Mouse (Mus musculus) midbrain, postnatal 0 days (tissue): Measurements from ENCODE around the gene Fbxl19. TPM values are rescaled to one million over a fixed set of nuclear protein-coding genes. Genes with fewer than 3 reads are reported as not detected.

Experiments used
- ATAC-seq: fragments of 200-750 bp; cut with Nextera tagmentation; 2 replicates; pipeline ENCODE4 v1.8.0; 2017; ENCODE audit warnings: moderate number of reproducible peaks, mild to moderate bottlenecking, moderate TSS enrichment, moderate library complexity; ENCODE audit not compliant: low FRiP score
- DNase-seq: peaks from one replicate; pipeline ENCODE4 v3.0.0-alpha.2; 2015; ENCODE audit warnings: low spot score
- H3K27ac ChIP-seq: fragments of 300-500 bp; sonication (generic); 2 replicates; pipeline ENCODE4 v1.5.1; 2014; ENCODE audit warnings: low read depth, mild to moderate bottlenecking, low read length, mixed read lengths
- H3K27me3 ChIP-seq: fragments of 300-500 bp; sonication (generic); 2 replicates; pipeline ENCODE4 v1.6.1; 2014; ENCODE audit warnings: low read length, control low read depth, mixed read lengths; ENCODE audit not compliant: insufficient read depth
- H3K36me3 ChIP-seq: fragments of 300-500 bp; sonication (generic); 2 replicates; pipeline ENCODE4 v1.6.1; 2014; ENCODE audit warnings: low read length, control low read depth, mixed read lengths; ENCODE audit not compliant: insufficient read depth
- H3K4me1 ChIP-seq: fragments of 300-500 bp; sonication (generic); 2 replicates; pipeline ENCODE4 v1.6.1; 2014; ENCODE audit warnings: mild to moderate bottlenecking, control low read depth, antibody characterized with exemption, low read length, mixed read lengths; ENCODE audit not compliant: insufficient read depth
- H3K4me2 ChIP-seq: fragments of 300-500 bp; sonication (generic); 2 replicates; pipeline ENCODE4 v1.6.1; 2014; ENCODE audit warnings: low read depth, mild to moderate bottlenecking, low read length, mixed read lengths; ENCODE audit not compliant: poor library complexity, severe bottlenecking
- H3K4me3 ChIP-seq: fragments of 300-500 bp; sonication (generic); 2 replicates; pipeline ENCODE4 v1.5.1; 2014; ENCODE audit warnings: low read depth, mild to moderate bottlenecking, low read length, moderate library complexity
- H3K9ac ChIP-seq: fragments of 300-500 bp; sonication (generic); replicated peaks from 2 replicates; pipeline ENCODE4 v1.6.1; 2014; ENCODE audit warnings: mild to moderate bottlenecking, low read length, moderate library complexity, mixed read lengths; ENCODE audit not compliant: poor library complexity, severe bottlenecking
- H3K9me3 ChIP-seq: fragments of 300-500 bp; sonication (generic); 2 replicates; pipeline ENCODE4 v1.6.1; 2016; ENCODE audit warnings: low read length, control low read depth
- CTCF ChIP-seq: IDR thresholded peaks from 2 replicates; pipeline ENCODE4 v1.5.1; 2016; ENCODE audit warnings: antibody characterized with exemption, mild to moderate bottlenecking
- WGBS: fragments of 180-500 bp; shearing (Covaris S2); extraction: QIAGEN DNeasy Blood & Tissue Kit; methylation state at CpG from one replicate; pipeline ENCODE4 v1.1.7; 2014; 5-methylcytosine and 5-hydroxymethylcytosine counted together
- polyA plus RNA-seq: library from polyadenylated mRNA; unstranded; fragments of >200 nt; fragmentation: Nextera tagmentation; extraction: Ambion mirVana; gene quantifications from 2 replicates; pipeline ENCODE4 v1.2.1, GENCODE M21; 2015
- total RNA-seq: library from RNA; depleted of rRNA; stranded (reverse); fragments of >200 nt; gene quantifications from 2 replicates; pipeline ENCODE4 v1.2.3, GENCODE M21; 2014

Gene Fbxl19
- total and polyA plus RNA-seq, 2 experiments from 2014 or later = 8.3 to 221 TPM

GRCm38 (mm10) chr7:127751619-127752018 lies 7.3 kb downstream of the Fbxl19 start:
- H3K9me3 ChIP-seq = no peaks in the 10 kb centered on the region
- 94% methylated on average over 5 of the region's 5 CpGs for WGBS
- TF ChIP-seq CTCF = no peak
- no peaks in the 10 kb centered on the region for H3K27me3 ChIP-seq
- no peak overlapping the region for H3K27ac ChIP-seq
- no peak for DNase-seq
- H3K4me2 ChIP-seq = no peak overlapping the region
- H3K4me1 ChIP-seq = no peaks in the 10 kb centered on the region; the same call in 1 of the 2 replicates
- H3K36me3 ChIP-seq = peaks cover 55% of the 10 kb centered on the region
- no peak overlapping the region for H3K4me3 ChIP-seq
- ATAC-seq = no peak
- H3K9ac ChIP-seq = no peak overlapping the region

DNA sequence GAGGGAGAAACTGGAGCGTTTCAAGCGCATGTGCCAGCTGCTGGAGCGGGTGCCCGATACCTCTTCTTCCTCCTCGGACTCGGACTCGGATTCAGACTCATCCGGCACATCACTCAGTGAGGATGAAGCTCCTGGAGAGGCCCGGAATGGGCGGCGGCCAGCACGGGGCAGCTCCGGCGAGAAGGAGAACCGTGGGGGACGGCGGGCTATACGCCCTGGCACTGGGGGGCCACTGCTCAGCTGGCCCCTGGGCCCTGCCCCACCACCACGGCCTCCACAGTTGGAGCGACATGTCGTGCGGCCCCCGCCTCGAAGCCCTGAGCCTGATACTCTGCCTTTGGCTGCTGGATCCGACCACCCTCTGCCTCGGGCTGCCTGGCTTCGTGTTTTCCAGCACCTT lies 7.7 kb downstream of the Fbxl19 start:
- 95% methylated on average over 23 of the region's 27 CpGs for WGBS
- no peak overlapping the region for H3K9ac ChIP-seq
- H3K4me1 ChIP-seq = no peaks in the 10 kb centered on the region; the same call in 1 of the 2 replicates
- H3K27ac ChIP-seq = no peak overlapping the region
- no peak for TF ChIP-seq CTCF
- no peak overlapping the region for H3K4me3 ChIP-seq
- DNase-seq = no peak
- H3K27me3 ChIP-seq = no peaks in the 10 kb centered on the region
- H3K36me3 ChIP-seq = peaks cover 60% of the 10 kb centered on the region
- H3K9me3 ChIP-seq = no peaks in the 10 kb centered on the region
- H3K4me2 ChIP-seq = no peak overlapping the region
- no peak for ATAC-seq

GRCm38 (mm10) chr7:127753158-127753557 lies 8.8 kb downstream of the Fbxl19 start:
- no peak for DNase-seq
- Histone ChIP-seq H3K27ac (no peak overlapping the region), H3K4me3 (no peak overlapping the region), H3K9ac (no peak overlapping the region), H3K4me2 (no peak overlapping the region), H3K4me1 (no peaks in the 10 kb centered on the region; the same call in 1 of the 2 replicates), H3K27me3 (no peaks in the 10 kb centered on the region), H3K36me3 (peaks cover 68% of the 10 kb centered on the region), H3K9me3 (no peaks in the 10 kb centered on the region)
- 76% methylated on average over 5 of the region's 5 CpGs for WGBS
- no peak for TF ChIP-seq CTCF
- ATAC-seq = no peak

DNA sequence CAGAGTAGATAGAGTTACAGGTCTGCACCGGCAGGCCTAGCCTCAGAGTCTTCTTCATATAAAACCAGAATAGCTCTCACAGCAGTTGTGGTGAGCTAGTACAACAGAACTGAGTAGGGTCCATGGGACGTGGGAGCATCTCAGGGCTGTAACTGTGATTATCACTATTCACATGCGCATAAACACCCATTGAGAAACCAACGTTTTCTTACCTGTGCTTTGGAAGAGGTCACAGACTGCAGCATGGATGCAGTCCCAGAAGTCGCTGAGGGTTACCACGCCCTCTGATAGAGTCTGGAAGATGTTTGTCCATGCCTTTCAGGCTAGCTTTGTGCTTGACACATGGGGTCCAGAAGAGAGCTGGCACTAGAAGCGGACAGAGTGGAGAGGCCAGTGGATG lies 9.4 kb downstream of the Fbxl19 start:
- Histone ChIP-seq H3K4me1 (no peaks in the 10 kb centered on the region; the same call in 1 of the 2 replicates), H3K27ac (no peak overlapping the region), H3K9ac (no peak overlapping the region), H3K9me3 (no peaks in the 10 kb centered on the region), H3K27me3 (no peaks in the 10 kb centered on the region), H3K4me2 (no peak overlapping the region), H3K4me3 (no peak overlapping the region), H3K36me3 (peaks cover 70% of the 10 kb centered on the region)
- no peak for TF ChIP-seq CTCF
- WGBS = 93% methylated on average over 7 of the region's 7 CpGs
- ATAC-seq (no peak), DNase-seq (no peak)

DNA sequence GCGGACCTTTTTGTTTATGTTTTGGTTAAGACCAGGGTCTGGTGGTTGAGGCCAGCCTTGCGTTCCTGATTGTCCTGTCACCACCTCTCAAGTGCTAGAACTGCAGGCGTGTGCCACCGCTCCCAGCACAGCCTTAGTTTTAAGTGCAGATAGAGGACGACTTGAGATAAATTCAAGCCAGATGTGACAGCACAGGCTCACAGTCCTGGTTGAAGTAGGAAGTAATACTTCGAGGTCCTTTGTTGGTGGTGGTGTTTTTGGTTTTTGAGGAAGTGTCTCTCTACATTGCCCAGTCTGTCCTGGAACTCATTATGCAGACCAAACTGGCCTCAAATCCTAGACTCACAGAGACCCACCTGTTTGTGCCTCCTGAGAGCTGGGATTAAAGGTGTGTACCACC lies 15.4 kb downstream of the Fbxl19 start:
- no peaks in the 10 kb centered on the region; the same call in 1 of the 2 replicates for H3K4me1 ChIP-seq
- WGBS = 79% methylated on average over 6 of the region's 6 CpGs
- H3K4me2 ChIP-seq = no peak overlapping the region
- no peak overlapping the region for H3K27ac ChIP-seq
- peaks cover 41% of the 10 kb centered on the region for H3K36me3 ChIP-seq
- no peak for TF ChIP-seq CTCF
- DNase-seq (no peak), ATAC-seq (no peak)
- H3K4me3 ChIP-seq = no peak overlapping the region
- H3K9ac ChIP-seq = no peak overlapping the region
- no peaks in the 10 kb centered on the region for H3K9me3 ChIP-seq
- no peaks in the 10 kb centered on the region for H3K27me3 ChIP-seq

- ATAC-seq = no peak
- TF ChIP-seq CTCF = no peak
- Histone ChIP-seq H3K9ac (no peak overlapping the region), H3K27me3 (no peaks in the 10 kb centered on the region), H3K4me3 (no peak overlapping the region), H3K36me3 (peaks cover 42% of the 10 kb centered on the region), H3K4me1 (no peaks in the 10 kb centered on the region; the same call in 1 of the 2 replicates), H3K4me2 (no peak overlapping the region), H3K27ac (no peak overlapping the region), H3K9me3 (no peaks in the 10 kb centered on the region)
- DNase-seq = no peak
- WGBS = 88% methylated on average over 3 of the region's 3 CpGs
Measured at GRCm38 (mm10) chr7:127760478-127760877, 16.1 kb downstream of the Fbxl19 start.
